Mouse (Mus musculus) heart, postnatal 0 days (tissue): ENCODE results near the gene Radil. TPM values are rescaled to one million over a fixed set of nuclear protein-coding genes. Genes with fewer than 3 reads are reported as not detected.

Experiments
- ATAC-seq: fragments of 200-750 bp; cut with Nextera tagmentation; 2 replicates; pipeline ENCODE4 v1.8.0; 2017; ENCODE audit warnings: low read depth, moderate number of reproducible peaks, moderate library complexity; ENCODE audit not compliant: insufficient read depth
- DNase-seq: peaks from one replicate; pipeline ENCODE4 v3.0.0-alpha.2; 2016; ENCODE audit warnings: low spot score
- H3K27ac ChIP-seq: fragments of 300-500 bp; sonication (generic); 2 replicates; pipeline ENCODE4 v1.5.1; 2014; ENCODE audit warnings: low read depth, mild to moderate bottlenecking
- H3K27me3 ChIP-seq: fragments of 300-500 bp; sonication (generic); 2 replicates; pipeline ENCODE4 v1.6.1; 2014; ENCODE audit warnings: low read length, mixed read lengths; ENCODE audit not compliant: control insufficient read depth, insufficient read depth
- H3K36me3 ChIP-seq: fragments of 300-500 bp; sonication (generic); replicated peaks from 2 replicates; pipeline ENCODE4 v1.6.1; 2014; ENCODE audit warnings: low read length, mixed read lengths; ENCODE audit not compliant: control insufficient read depth, insufficient read depth
- H3K4me1 ChIP-seq: fragments of 300-500 bp; sonication (generic); 2 replicates; pipeline ENCODE4 v1.6.1; 2014; ENCODE audit warnings: antibody characterized with exemption; ENCODE audit not compliant: control insufficient read depth, insufficient read depth
- H3K4me2 ChIP-seq: fragments of 300-500 bp; sonication (generic); 2 replicates; pipeline ENCODE4 v1.6.1; 2014; ENCODE audit warnings: low read depth, mild to moderate bottlenecking, low read length, moderate library complexity
- H3K4me3 ChIP-seq: fragments of 300-500 bp; sonication (generic); 2 replicates; pipeline ENCODE4 v1.5.1; 2014; ENCODE audit warnings: low read depth, low read length
- H3K9ac ChIP-seq: fragments of 300-500 bp; sonication (generic); replicated peaks from 2 replicates; pipeline ENCODE4 v1.6.1; 2014; ENCODE audit warnings: low read depth, low read length, mixed read lengths
- H3K9me3 ChIP-seq: fragments of 300-500 bp; sonication (generic); replicated peaks from 2 replicates; pipeline ENCODE4 v1.6.1; 2016; ENCODE audit warnings: low read length; ENCODE audit not compliant: control insufficient read depth
- CTCF ChIP-seq: IDR thresholded peaks from 2 replicates; pipeline ENCODE4 v1.5.1; 2016; ENCODE audit warnings: antibody characterized with exemption, control low read depth, low read depth
- EP300 ChIP-seq: IDR thresholded peaks from 2 replicates; pipeline ENCODE4 v1.6.1; 2016; ENCODE audit warnings: antibody characterized with exemption, low read depth
- WGBS: fragments of 180-500 bp; shearing (Covaris S2); extraction: QIAGEN DNeasy Blood & Tissue Kit; methylation state at CpG from one replicate; pipeline ENCODE4 v1.1.7; 2014; 5-methylcytosine and 5-hydroxymethylcytosine counted together
- polyA plus RNA-seq: library from polyadenylated mRNA; unstranded; fragments of >200 nt; fragmentation: Nextera tagmentation; extraction: Ambion mirVana; gene quantifications from 2 replicates; pipeline ENCODE4 v1.2.1, GENCODE M21; 2015
- total RNA-seq: library from RNA; depleted of rRNA; stranded (reverse); fragments of >200 nt; gene quantifications from 2 replicates; pipeline ENCODE4 v1.2.3, GENCODE M21; 2014; ENCODE audit warnings: low replicate concordance; rRNA removed

The Radil gene
- total RNA-seq = 2.6 and 2.9 TPM in 2 replicates
- 4.2 and 4.3 TPM in 2 replicates for polyA plus RNA-seq

- TF ChIP-seq CTCF = peak; percentile 77
- no peak for TF ChIP-seq EP300
- Histone ChIP-seq H3K27me3 (no peaks in the 10 kb centered on the region), H3K4me3 (peak within 1 kb of the TSS; percentile 64), H3K27ac (peak within 1 kb of the TSS; percentile 58), H3K9me3 (no peaks in the 10 kb centered on the region), H3K4me1 (peaks cover 13% of the 10 kb centered on the region; the same call in 1 of the 2 replicates), H3K9ac (peak within 1 kb of the TSS; percentile 39), H3K4me2 (peak within 1 kb of the TSS; percentile 96), H3K36me3 (no peaks in the 10 kb centered on the region)
- 2% methylated on average over 80 of the region's 80 CpGs for WGBS
- ATAC-seq (peak; percentile 96), DNase-seq (peak; percentile 94)
These were observed at the start of gene Radil for GRCm38 (mm10) chr5:142550706-142551652. TSS of gene Radil (minus strand) at chr5:142551098.

GRCm38 (mm10) chr5:142597648-142598390 is 46.9 kb upstream of the Radil start:
- Histone ChIP-seq H3K4me3 (no peak overlapping the region), H3K27me3 (no peaks in the 10 kb centered on the region), H3K36me3 (no peaks in the 10 kb centered on the region), H3K27ac (no peak overlapping the region), H3K9me3 (no peaks in the 10 kb centered on the region), H3K4me2 (no peak overlapping the region), H3K9ac (no peak overlapping the region), H3K4me1 (no peaks in the 10 kb centered on the region)
- ATAC-seq (no peak), DNase-seq (no peak)
- WGBS = 62% methylated on average over 6 of the region's 6 CpGs
- TF ChIP-seq CTCF (no peak), EP300 (no peak)

- no peak overlapping the region for H3K4me3 ChIP-seq
- TF ChIP-seq EP300 = no peak
- TF ChIP-seq CTCF = no peak
- H3K27me3 ChIP-seq = no peaks in the 10 kb centered on the region
- H3K9ac ChIP-seq = no peak overlapping the region
- no peak overlapping the region for H3K27ac ChIP-seq
- no peaks in the 10 kb centered on the region for H3K36me3 ChIP-seq
- H3K9me3 ChIP-seq = no peaks in the 10 kb centered on the region
- no peak for DNase-seq
- WGBS = 71% methylated on average over 6 of the region's 6 CpGs
- no peak overlapping the region for H3K4me2 ChIP-seq
- ATAC-seq = no peak
- no peaks in the 10 kb centered on the region for H3K4me1 ChIP-seq
These were observed 45.8 kb upstream of the Radil start for GRCm38 (mm10) chr5:142596723-142597122.

- H3K27me3 ChIP-seq = no peaks in the 10 kb centered on the region
- H3K4me1 ChIP-seq = no peaks in the 10 kb centered on the region
- H3K9me3 ChIP-seq = no peaks in the 10 kb centered on the region
- H3K9ac ChIP-seq = no peak overlapping the region
- no peaks in the 10 kb centered on the region for H3K36me3 ChIP-seq
- WGBS = 72% methylated on average over 3 of the region's 3 CpGs
- H3K4me3 ChIP-seq = no peak overlapping the region
- ATAC-seq = no peak
- no peak for DNase-seq
- no peak overlapping the region for H3K27ac ChIP-seq
- no peak overlapping the region for H3K4me2 ChIP-seq
- TF ChIP-seq EP300 (no peak), CTCF (no peak)
These were observed 44.8 kb upstream of the Radil start for GRCm38 (mm10) chr5:142595698-142596097.

- Histone ChIP-seq H3K4me1 (no peaks in the 10 kb centered on the region), H3K27me3 (no peaks in the 10 kb centered on the region), H3K9me3 (no peaks in the 10 kb centered on the region), H3K27ac (no peak overlapping the region), H3K36me3 (no peaks in the 10 kb centered on the region), H3K4me2 (no peak overlapping the region), H3K9ac (no peak overlapping the region), H3K4me3 (no peak overlapping the region)
- 72% methylated on average over 6 of the region's 6 CpGs for WGBS
- ATAC-seq (no peak), DNase-seq (no peak)
- TF ChIP-seq CTCF (no peak), EP300 (no peak)
These were observed 40.2 kb upstream of the Radil start for GRCm38 (mm10) chr5:142590953-142591616.
